Mouse (Mus musculus) G1E-ER4 (cell line): ENCODE data around the gene Pcp4l1. TPM values are rescaled to one million over a fixed set of nuclear protein-coding genes. Genes with fewer than 3 reads are reported as not detected.

ENCODE experiments used
- GATA1 ChIP-seq: IDR thresholded peaks from one replicate; pipeline ENCODE4 v1.8.0; 2012; ENCODE audit warnings: low read length, inconsistent platforms
- polyA plus RNA-seq: library from polyadenylated mRNA; stranded (reverse); fragments of >175 nt; gene quantifications from 2 replicates; pipeline ENCODE4 v1.2.3, GENCODE M21; 2012

Gene Pcp4l1
- polyA plus RNA-seq, 1 experiment = not detected

DNA sequence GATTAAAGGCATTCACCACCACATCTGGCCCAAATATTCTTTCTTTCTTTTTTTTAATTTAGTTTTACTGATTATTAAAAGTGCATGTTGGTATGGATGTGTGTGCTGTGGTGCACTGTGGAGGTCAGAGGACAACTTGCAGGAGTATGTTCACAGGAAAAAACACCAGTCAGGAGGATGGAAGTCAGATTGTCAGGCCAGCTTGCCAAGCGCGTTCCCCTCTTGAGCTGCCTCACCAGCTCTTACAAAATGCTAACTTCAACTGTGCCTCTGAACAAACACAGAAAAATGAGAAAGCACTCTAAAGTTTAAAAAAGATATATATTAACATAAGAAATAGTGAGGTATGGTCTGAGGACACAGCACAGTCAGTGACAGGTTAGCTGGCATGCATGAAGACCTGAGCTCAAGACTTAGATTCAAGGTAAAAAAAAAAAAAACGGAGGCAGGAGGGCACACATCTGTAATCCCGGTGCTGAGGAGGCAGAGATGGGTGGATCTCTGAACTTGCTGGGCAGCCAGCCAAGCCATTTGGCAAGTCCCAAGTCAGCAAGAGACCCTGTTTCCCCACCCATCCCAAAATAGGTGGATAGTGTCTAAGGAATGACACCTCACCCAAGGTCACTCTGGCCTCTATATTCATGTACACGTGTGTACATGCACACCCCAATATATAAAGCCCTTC, 16.4 kb downstream of the Pcp4l1 start:
- TF ChIP-seq GATA1 = no peak

DNA sequence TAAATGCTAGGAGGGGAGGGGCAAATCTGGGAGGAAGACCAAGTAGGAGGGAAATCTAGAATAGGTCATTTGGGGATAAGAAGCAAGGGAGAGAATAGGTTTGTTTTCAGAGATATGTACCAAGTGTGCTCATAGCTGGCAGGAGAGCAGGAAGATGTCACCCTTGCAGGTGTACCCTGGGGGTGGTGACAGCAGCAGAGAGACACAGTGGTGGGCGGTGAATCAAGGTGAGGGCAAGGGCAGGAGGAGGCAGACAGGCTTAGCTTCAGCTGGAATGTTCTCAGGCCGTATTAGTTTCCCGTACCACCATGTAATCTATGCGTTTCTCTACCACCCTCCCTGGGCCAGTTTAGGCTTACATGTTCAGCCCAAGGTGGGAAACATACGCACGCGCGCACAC, 23.3 kb downstream of the Pcp4l1 start:
- TF ChIP-seq GATA1 = no peak

DNA sequence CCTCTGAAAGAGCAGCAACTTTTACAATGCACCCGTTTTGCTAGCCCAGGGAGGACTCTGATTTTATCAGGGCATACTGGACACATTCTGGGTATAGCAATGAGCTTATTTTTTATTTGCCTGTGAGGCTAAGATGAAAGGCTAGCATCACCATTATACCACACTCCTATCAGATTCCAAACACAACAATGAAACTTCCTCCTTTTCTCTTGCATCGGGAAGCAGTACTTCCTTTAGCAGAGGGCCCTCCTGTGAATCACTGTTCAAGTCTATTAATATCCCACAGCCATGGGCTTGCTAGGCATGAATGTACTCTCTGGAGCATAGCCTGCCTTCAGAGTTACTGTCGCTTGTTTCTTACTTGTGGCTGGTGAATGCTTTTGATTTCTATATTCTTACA, 24.9 kb downstream of the Pcp4l1 start:
- no peak for TF ChIP-seq GATA1

DNA sequence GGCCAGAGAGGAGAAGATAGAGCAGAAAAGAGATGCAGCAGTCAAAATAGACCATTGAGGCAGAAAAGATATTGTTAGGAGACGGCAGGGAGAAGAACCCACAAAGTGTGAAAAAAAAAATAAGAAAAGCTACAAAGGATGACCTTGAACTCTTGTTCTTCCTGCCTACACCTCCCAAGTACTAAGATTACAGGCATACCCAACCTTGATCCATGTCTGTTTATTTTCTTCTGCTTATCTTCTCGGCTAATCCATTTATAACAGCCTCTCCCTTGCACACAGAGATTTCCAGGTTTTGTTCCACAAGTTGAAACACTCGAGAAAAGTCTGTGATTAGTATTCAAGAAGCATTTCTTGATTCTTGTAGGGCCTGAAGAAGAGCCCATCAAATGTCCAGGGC, 26.2 kb downstream of the Pcp4l1 start:
- no peak for TF ChIP-seq GATA1

DNA sequence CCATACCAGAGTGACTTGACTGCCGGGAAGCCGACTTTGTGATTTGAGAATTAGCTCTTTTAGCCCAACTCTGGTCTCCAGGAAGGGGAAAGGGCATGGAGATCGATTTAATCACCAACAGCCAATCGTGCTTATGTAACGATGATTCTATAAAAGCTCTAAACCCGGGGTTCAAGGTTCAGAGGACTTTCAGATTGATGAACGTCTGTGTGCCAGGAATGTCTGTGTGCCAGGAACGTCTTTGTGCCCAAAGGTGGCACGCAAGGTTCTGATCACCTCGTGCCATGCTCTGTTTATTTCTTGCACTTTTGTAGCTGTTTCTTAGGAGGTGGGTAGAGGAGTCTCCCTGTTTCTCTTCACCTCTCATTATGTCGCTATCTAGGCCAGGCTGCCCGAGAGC, 27.2 kb downstream of the Pcp4l1 start:
- no peak for TF ChIP-seq GATA1

DNA sequence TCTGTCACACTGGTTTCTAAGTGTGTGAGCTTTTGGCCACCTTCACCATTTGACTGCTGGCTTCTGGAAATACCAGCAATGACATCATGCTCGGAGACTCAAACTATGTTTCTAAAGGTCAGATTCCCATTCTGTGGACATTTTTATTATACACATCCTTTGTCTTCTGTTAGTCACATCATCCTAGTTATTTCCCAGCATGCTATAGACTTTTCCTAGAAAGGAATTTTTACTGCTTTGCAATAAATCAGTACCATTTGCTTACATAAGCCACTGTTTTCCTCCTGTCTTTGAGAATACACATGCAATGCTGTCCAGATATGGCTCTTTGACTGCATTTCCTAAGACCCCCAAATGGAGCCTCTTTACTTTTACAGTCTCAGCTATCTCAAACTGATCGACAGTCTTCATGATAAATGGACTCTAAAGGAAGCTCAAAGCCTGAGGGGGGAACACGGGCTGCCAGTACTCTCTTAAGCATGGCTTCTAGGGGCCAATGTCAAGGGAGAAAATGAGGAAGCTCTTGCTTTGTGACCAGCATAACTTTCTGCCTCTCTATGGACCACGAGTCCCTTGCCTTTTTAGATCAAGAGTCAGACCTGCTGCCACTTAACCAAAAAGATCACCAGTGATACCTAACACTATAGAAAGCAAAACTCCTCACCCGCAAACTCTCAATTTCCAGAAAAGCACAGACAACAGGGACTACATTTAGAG, 30.3 kb downstream of the Pcp4l1 start:
- no peak for TF ChIP-seq GATA1

DNA sequence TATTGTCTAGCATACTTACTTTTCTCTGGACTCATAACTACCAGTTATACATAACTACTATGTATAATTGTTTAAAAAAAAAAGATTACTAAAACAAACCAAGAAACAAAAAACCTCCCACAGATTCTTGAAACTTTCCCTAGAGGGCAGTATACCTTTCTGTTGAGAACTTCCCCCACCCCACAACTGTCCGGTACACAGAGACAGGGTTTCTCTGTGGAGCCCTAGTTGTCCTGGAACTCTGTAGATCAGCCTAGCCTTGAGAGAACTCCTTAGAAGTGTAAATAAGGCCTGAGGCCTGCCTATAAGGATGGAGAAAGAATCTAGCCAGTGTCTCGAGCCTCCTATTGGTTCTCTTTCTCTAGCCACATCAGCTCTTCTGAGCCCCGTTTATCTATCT, 31.8 kb downstream of the Pcp4l1 start:
- no peak for TF ChIP-seq GATA1

DNA sequence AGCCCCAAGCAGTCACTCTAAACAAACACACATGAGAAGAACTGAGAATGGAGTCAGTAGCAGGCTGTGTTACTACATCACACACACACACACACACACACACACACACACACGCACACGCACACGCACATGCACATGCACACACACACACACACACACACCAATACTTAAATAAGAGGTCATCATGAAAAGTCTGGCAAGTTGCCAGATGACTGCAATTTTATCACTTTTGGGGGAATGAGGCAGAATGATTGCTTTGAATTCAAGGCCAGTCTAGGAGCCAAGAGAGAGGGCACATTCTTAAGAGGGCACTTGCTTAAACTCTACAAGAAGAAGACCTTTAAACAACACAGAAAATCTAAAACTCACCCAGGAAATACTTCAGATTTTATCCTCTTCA, 33.5 kb downstream of the Pcp4l1 start:
- no peak for TF ChIP-seq GATA1

DNA sequence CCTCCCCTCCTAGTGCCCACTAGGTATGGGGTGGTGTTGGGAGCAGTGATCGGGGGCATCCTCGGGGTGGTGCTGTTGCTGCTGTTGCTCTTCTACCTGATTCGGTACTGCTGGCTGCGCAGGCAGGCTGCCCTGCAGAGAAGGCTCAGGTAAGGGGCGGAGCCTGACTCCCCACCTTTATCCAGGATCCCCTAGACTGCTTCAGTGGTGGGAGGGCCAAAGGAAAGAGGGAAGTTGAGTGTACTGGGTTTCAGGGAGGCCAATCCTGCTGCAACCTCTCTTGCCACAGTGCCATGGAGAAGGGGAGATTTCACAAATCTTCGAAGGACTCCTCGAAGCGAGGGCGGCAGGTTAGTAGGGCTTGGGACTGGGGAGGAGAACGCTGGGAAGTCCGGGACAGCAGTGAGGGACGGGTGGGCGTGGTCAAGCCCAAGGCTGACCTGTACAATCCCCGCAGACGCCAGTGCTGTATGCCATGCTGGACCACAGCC, 36.5 kb downstream of the Pcp4l1 start:
- no peak for TF ChIP-seq GATA1

DNA sequence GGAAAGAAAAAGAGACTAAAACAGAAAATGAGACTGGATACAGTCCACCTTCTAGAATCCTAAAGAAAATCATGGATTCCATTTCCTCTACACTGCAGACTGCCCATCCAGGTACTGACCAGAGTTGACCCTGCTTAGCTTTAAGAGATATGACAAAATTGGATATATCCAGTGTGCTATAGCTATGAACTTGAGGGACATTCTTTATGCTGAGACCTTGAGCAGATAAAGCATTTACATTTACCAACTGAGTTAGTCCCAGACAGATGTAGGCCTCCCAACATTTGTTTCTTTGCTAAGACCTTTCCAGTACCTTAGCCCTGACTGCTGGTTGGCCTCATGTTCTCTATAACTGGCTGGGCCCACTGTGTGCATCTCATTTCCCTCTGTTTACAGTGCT, 38.1 kb downstream of the Pcp4l1 start:
- no peak for TF ChIP-seq GATA1

DNA sequence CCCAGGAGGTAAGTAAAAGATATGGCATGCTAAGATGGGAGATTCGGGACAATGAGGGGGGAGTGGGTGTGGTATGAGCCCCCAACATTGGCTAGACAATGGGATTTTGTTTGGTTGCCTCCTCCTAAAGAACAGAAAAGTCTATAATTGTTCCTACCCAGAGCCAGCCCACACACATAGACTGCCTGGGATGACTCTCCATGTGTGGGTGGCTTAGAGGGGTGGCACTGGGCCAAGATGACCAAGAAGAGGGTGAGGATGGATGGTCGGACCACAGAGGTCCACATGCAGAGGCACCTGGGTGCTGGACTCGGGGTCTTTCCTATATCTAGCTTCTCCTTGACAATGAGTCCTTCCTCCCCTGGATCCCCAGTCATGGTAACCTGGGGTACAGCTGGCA, 39.4 kb downstream of the Pcp4l1 start:
- TF ChIP-seq GATA1 = no peak

DNA sequence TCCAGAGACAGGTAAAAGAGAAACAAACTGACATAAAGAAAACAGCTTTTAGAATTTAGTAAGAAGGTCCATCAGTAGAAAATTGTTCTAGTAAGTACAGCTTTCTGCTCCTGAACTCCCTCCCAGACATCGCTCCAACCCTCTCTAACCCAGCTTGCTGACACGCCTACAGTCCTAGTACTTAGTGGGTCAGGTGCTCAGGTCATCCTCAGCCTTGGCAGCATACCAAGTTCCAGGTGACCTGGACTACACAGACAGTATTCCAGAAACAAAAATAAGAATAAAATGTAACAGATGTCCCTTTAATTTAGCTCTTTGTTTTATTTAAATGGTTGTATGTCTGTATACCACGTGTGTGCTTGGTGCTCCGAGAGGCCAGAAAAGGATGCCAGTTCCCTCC, 44.1 kb downstream of the Pcp4l1 start:
- no peak for TF ChIP-seq GATA1

DNA sequence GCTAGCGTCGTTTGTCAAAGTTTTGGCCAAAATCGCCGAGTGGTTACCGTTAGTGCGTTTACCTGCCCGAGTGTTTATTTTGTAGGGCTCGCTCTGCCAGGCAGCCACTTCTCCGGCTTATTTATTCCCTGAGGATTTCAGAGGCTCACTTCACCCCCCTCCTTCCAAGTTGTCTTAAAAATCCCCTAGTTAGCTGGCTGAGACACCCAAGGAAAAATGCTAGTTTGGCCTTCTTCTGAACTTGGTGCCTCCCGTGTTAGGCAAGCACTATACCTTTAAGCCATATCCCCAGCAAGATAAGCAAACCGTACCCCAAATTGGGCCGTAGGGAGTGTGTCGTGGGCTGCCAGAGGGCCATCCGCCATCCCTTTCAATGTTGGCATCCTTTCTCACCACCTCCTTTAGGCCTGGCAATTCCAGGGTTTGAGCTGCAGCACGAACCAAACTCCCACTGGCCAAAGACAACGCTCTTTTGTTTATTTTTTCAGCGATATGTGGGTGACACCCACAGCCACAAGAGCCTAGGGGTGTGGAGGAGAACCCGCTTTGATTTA, 45.2 kb downstream of the Pcp4l1 start:
- no peak for TF ChIP-seq GATA1

DNA sequence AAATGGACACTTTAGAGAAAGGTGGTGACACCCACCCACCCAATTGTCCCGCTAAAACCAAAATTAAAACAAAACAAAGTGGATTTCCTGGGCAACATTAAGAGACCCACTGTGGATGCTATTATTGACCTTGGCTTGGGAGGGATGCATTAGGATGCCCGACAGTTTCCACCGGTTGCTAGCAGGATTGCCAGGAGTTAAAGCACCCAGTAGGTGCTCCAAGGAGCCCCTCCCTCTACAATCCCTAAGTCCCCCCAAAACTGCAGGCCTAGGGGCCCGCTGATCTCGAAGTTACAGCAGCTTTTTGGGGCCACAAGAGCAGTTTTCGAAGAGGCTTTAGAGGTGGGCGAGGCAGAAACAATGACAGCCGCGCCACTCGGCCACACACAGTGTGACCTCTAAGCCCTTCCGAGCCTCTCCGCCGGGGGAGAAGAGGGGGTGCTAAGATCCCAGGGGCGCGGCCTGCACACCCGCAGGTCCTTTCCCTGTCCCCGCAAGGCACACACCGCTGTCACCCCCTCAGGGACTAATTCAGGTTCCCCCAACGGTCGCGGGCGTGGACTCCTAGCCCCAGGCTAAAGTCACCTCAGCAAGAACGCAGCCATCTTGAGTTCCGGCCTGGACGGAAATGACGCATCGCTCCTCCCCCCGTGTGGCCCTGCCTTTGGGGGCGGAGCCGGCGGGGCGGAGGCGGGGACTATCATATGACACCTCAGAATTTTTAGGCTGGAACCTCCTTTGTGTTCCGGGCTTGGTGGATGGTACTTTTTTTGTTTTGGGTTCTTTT, 45.9 kb downstream of the Pcp4l1 start, which contains the start of the genes Sdhc and Mpz:
TSS of gene Sdhc (minus strand) at position 630 of the 787 bp plus-strand sequence.
TSS of gene Mpz (plus strand) at position 738 of the 787 bp plus-strand sequence.
- no peak for TF ChIP-seq GATA1

DNA sequence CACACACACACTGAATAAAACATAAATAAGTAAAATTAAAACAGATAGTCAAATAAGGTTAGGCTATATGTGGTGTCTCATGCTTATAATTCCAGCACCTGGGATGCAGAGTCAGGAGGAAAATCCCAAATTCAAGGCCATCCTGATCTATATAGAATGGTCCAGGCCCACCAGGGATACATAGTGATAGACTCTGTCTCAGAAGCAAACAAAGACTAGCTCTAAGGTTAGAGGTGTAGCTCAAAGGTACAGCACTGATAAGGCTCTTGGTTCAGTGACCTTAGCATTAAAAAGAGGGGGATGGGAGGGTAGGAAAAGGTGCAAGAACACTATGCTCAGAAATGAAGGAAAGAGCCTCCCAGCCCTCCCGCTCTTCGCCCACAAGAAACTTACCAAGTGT, 60.5 kb downstream of the Pcp4l1 start:
- TF ChIP-seq GATA1 = no peak

DNA sequence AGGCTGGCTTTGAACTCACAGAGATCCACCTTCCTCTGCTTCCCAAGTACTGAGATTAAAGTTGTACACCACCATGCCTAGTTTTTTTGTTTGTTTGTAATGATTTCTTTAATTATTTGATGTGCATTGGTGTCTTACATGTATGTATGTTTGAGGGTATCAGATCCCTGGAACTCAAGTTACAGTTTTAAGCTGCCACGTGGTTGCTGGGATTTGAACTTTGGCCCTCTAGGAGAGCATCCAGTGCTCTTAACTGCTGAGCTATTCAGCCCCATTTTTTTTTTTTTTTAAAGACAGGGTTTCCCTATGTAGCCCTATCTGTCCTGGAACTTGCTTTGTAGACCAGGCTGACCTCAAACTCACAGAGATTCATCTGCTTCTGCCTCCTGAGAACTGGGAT, 65.1 kb downstream of the Pcp4l1 start:
- TF ChIP-seq GATA1 = no peak
